Mouse (Mus musculus): ENCODE measurements around the gene Apoe.

GRCm38 (mm10) chr7:19710650-19711049 lies 11.7 kb upstream of the Apoe start:
- TF ChIP-seq POLR2A (IDR thresholded peaks at IDR 0.05; ENCODE audit: insufficient read length, low read depth) (no peak), TCF12 (IDR thresholded peaks at IDR 0.05; ENCODE audit: insufficient read depth, poor library complexity, severe bottlenecking) (no peak), POLR2AphosphoS2 (IDR thresholded peaks at IDR 0.05; ENCODE audit: insufficient read length, low read depth) (no peak), MYOD1 (IDR thresholded peaks at IDR 0.05; ENCODE audit: control insufficient read depth in 1 of 3, insufficient read length in 2 of 3, low read depth in 2 of 3) (no peak), MAX (IDR thresholded peaks at IDR 0.05; ENCODE audit: low read depth) (no peak), REST (IDR thresholded peaks at IDR 0.05; ENCODE audit: insufficient read depth, insufficient read length) (no peak), USF1 (IDR thresholded peaks at IDR 0.05; ENCODE audit: low read depth) (no peak), E2F4 (IDR thresholded peaks at IDR 0.05; ENCODE audit: insufficient read depth) (no peak), MYOG (IDR thresholded peaks at IDR 0.05; ENCODE audit: control insufficient read depth in 1 of 3, insufficient read depth in 1 of 3, insufficient read length in 2 of 3, low read depth in 2 of 3) (no peak), SRF (IDR thresholded peaks at IDR 0.05; ENCODE audit: control insufficient read depth, insufficient read length, low read depth) (no peak), CEBPB (IDR thresholded peaks at IDR 0.05; ENCODE audit: insufficient read depth, poor library complexity, severe bottlenecking) (no peak)
